Mouse (Mus musculus): Measurements from ENCODE around the gene Mcts1.

DNA sequence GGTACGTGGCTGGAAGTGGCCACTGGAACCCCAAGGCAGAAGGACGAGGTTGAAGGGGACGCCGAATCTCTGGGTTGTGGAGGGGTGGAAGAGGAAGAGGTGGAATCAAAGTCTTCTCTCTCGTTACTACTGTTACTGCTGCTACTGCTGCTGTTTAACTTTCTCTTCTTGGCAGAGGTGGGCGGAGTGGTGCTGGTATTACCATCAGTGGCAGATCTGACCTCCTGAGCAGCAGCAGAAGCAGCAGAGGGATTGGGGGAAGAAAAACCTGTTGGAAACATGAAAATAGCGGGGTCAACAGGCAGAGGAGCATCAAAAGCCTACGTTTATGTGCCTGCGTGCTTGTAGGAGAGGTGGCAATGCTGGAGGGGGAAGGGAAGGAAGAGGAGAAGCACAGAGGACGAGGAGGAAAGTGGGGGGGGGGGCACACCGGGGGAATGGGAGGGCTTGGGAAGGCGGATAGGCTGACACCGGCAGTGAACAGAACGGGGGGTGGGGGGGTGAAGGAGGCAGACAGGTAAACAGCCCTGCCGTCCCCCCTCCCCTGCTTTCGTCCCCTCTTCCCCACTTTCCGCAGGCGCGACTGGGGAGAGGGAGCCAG, 36.3 kb upstream of the Mcts1 start:
- TF ChIP-seq CTCF (IDR thresholded peaks at IDR 0.05; ENCODE audit: low read depth), result no peak
- TF ChIP-seq EP300 (optimal IDR thresholded peaks at IDR 0.05), result no peak

Measured in stomach, postnatal 0 days (tissue).